Mouse (Mus musculus): ENCODE measurements at regions not wholly inside any gene's neighbourhood (a gene's known extent, or its start where the extent isn't known, plus 50 kb on each side); places are given as distances from the start of the nearest gene placed in this dataset.
"Not testable (repeated sequence)": the region's sequence is repeated elsewhere in the genome, so short reads cannot be mapped to it uniquely, and the experiment has no call there.

DNA sequence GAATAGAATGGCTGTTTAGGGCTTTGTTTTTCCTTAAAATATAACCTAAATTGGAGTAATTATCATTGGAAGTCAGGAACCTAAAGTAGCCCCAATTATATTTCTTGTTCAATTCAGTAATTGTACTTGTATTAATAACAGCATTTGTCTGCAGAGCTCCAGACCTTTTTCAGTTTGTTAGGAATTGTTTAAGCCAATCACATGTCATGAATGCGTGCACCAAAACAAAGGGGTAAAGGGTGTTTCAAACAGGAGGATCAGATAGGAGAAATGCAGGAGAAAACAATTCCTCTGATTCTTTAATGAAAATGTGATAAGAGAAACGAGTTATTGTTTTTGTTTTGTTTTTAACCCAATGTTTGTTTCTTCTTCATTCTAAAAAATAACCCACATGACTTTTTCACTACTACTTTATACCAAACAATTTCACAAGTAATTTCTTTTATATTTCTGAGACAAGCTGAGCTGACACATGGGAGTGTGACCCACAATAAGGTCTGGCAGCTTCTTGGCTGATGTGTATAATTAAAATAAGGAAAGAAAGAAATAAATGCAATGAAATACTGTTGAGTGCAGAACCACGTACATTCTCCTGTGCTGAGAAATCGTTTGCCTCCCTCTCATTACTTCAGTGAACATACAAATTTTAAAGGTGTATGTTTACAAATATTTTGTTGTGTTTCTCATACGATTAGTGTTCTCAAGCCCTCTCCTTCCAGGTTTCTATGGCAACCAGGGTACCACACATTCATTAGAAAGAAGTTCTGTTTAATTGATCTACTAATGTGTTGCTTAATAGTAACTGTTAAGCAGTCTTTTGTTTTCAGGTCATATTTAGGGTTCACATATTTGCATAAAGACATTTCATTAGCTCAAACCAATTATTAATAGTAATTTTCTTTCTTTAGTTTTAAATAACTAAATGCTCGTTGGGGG, 397.7 kb downstream of the Isl1 start:
- no peak for DNase-seq (ENCODE audit: low read depth, low spot score)

DNA sequence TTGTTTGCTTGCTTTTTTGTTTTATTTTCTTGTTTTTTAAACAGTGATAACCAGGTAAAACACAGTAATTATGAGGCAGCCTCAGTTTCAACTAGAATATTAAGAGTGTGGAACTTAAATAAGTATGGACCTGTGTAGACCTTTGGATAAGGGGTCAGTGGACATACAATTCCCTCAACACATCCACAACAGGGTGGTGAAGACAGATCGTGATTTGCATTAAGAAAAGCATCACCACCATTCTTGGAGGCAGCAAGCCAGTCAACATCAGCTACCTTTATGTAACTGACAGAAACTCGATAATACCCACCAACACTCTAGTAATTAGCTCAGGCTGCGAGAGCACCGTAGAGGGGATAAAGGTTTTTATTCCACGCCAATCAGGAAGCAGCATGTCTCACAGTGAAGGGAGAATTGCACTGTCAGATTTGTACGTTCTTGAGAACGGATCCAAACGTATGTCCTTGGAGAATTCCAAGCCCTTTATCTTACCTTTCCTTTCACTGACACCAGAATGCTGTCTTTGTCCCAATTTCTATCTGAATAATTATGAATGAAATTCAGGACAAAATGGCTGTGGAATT, 398.5 kb downstream of the Isl1 start:
- no peak for DNase-seq (ENCODE audit: low read depth, low spot score)

DNA sequence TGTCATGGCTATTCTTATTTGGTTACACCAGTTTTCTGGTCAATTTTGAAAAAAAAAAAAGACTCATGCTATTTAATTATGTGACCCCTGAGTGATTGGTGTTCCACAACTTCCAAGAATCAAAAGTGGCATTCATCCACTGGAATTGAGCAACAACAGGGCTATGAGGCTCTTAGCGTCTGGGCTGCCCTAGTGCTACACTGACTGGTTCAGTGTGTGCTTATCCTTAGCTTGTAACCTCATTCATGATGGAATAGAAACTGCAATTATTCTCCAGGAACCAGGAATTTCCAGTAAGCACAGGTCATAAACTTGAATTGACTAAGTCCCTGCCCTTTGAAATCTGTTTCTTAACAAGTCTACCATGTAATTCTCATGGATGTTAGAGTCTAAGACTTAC, 428.9 kb downstream of the Isl1 start:
- no peak for DNase-seq (ENCODE audit: low read depth, low spot score)

- DNase-seq (ENCODE audit: low read depth, low spot score) = no peak
Observed at GRCm38 (mm10) chr13:115860480-115860879, 449.0 kb downstream of the Isl1 start.

DNA sequence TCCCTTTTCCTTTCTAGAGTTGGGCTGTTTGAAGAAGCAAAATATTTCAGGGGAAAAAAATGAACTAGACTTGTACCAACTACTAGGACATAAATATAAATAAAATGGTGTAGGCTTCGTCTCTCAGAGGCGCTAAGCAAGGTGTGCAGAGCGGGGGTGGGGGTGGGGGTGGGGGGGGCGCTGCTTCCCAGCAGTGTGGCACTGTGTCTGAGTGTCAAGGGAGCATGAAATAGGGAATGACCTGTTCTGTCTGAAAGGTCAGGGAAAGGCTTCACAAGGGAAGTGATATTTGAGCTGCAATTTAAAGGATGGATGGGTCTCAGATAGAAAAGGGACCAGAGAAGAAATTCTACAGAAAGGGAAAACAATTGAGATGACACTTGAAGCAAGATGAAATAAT, 452.9 kb downstream of the Isl1 start:
- DNase-seq (ENCODE audit: low read depth, low spot score) = no peak

GRCm38 (mm10) chr13:115852689-115853356, 456.7 kb downstream of the Isl1 start:
- no peak for DNase-seq (ENCODE audit: low read depth, low spot score)

DNA sequence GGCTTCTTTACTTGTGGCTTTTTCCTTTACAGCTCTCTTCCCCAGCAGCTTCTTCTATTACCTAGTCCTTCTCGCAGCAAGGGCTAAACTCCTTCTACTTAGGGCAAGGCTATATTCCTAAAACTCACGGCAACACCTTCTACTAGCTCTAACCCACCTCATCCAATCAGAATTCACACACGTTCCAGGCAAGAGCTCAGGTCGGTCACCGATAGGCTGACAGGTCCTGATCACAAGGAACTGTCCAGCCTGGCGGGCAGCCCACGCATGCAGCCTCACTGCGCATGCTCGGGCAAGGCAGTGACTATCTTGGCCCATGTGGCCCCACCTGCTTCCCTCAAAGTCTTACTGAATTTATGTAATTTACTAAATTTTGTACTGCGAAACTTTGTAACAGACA, 466.4 kb downstream of the Isl1 start:
- no peak for DNase-seq (ENCODE audit: low read depth, low spot score)

- DNase-seq (ENCODE audit: low read depth, low spot score) = no peak
Observed at GRCm38 (mm10) chr13:115836203-115836768, 473.2 kb downstream of the Isl1 start.

DNA sequence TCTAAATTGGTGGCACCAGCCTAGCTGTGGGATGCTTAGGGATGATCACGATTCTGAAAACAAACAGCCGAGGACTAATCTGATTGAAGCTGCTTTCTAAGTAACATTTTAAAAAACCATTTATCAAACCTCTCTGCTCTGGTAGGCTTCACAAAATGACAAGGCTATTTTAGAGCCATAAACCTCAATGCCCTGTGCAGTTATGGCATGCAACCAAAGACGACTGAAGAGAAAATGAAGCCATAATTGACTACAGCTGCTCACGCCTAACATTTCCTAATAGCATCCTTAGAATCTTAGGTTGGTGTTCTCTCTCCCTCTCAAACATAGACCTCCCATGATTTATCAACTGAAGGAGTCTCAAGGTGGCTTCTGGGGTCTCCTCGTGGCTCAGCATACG, 484.3 kb downstream of the Isl1 start:
- DNase-seq (ENCODE audit: low read depth, low spot score) = no peak

GRCm38 (mm10) chr13:115822527-115822926, 487.0 kb downstream of the Isl1 start:
- DNase-seq (ENCODE audit: low read depth, low spot score) = no peak

- no peak for DNase-seq (ENCODE audit: low read depth, low spot score)
Observed at GRCm38 (mm10) chr13:115814211-115814610, 495.3 kb downstream of the Isl1 start.

DNA sequence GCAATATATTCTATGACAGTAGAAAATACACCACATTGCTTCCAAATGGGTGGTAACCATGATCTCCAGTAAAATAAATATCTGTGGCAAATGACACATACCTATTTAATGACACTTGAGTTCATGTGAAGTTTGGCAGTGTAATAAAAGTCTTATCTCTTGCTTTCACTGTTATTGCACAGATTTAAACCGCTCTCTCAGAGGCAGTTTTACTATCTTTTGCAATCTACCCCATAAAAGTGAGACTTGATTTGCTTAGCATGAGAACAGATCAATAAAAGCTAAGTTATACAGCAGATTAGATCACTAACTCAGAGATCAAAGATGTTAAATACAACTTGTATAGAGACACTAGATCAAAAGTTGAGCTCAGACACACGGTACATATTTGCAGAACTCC, 510.2 kb downstream of the Isl1 start:
- no peak for DNase-seq (ENCODE audit: low read depth, low spot score)

DNA sequence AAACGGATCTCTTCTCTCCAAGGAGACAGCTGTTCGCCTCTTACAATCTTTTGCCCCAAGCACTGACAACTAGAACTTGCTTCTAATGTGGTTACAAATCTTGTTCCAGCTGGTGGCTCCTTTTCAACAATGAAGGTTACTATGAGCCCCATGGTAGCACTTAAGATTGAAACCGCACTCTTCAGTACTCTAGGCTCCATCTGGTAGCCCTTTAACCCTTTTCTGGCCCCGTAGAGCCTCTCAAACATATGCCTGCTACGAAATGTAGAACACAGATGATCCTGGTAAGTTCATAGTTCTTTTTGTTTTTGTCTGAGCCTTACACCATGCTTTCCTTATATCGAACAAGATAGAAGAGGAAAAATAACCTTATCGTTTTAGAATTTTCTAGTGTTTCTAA, 558.2 kb downstream of the Isl1 start:
- DNase-seq (ENCODE audit: low read depth, low spot score) = no peak

- DNase-seq (ENCODE audit: low read depth, low spot score) = not testable (repeated sequence)
Observed at GRCm38 (mm10) chr13:115742080-115742479, 567.4 kb downstream of the Isl1 start.

- DNase-seq (ENCODE audit: low read depth, low spot score) = no peak
Observed at GRCm38 (mm10) chr13:115727986-115728385, 581.5 kb downstream of the Isl1 start.

GRCm38 (mm10) chr13:115725356-115725952, 584.0 kb downstream of the Isl1 start:
- no peak for DNase-seq (ENCODE audit: low read depth, low spot score)

DNA sequence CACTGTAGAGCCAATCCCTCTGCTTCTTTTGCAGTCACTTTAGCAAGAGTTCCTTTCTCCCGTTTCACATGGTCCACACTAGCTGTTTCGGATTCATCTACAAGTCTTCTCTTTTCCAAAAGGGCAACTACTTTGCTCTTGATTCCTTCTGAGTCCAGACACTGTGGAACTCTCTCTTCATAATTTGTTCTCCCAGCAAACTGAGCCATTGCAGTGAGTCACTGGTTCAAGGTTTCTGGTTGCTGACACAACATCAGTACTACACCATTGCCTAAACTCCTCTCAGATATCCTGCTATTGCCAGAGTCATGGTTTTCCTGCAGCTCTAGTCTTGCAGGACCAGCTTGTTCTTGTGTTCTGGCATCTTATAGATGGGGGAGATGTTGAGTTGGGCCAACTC, 590.2 kb downstream of the Isl1 start:
- no peak for DNase-seq (ENCODE audit: low read depth, low spot score)

DNA sequence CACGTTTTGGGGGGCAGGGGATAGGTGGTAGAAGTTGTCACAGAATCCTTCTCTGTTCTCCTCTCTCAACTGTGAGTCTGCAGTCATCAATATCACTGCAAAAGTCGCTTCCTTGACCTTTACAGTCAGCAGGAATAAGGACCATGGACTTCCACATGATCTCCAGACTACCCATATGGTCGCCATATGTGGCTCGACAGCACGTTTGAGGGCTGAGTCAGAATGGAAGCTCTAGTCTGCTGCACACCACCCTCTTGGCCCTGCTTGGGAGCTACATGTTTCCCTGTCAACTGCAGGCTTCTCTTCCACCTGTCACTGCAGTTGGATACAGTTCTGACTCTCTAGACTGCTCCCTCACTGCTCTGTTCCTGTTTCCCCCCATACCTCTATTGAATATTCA, 590.6 kb downstream of the Isl1 start:
- DNase-seq (ENCODE audit: low read depth, low spot score) = no peak

DNA sequence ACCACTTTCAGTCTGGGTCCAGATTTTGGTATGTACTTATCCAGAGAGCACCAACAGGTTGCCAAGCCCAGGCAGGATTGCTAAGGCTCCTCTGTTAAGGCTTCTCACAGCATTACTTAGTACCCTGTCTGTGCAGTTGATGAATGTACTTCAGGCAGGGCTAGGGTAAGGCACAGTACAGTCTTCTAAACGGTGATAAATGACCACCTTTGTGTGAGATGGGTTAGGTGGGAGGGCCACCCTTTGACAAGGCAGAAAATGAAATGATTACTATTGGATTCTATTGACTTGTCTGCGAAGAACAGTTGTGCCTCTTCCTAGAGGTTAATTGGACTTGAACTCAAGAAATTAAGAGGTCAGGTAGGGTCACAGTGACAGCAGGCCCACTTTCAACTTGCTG, 594.4 kb upstream of the Itga1 start:
- DNase-seq (ENCODE audit: low read depth, low spot score) = no peak

GRCm38 (mm10) chr13:115687426-115687825, 585.7 kb upstream of the Itga1 start:
- no peak for DNase-seq (ENCODE audit: low read depth, low spot score)

DNA sequence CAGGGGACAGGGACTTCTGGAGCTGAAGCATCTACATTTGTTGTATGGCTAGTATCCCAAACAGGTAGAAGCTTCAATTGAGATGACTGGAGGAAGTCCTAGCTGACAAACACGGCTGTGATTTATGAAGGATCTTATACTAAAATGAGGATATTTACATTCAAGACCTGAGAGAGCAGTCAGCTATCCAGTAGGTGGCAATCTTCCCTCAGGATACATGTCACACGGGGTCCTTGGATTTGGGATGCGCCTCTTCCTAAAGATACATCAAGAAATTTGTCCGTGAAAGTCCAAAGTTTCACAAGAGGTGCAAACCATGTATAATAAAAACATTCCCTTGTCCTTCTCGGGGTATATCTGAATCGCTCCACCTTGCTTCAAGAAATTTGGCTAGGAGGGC, 577.8 kb upstream of the Itga1 start:
- DNase-seq (ENCODE audit: low read depth, low spot score) = no peak

DNA sequence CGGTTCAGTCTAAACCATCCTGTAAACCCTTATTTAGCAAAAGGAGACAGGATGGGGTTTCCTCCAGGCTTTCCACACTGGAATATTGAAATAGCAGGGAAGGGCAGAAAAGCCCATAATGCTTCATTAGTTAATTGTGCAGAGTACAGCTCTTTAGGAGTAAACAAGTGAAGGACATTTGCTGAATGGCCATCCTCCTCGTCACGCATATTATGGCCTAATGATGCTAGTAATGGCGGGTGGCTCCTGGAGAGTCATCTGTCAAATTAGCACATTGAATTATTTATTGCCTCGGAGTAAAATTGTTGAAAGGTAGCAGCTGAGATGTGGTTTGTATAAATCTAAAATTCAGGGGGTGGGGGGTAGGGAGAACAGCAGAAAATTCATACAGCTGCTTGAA, 575.1 kb upstream of the Itga1 start:
- no peak for DNase-seq (ENCODE audit: low read depth, low spot score)

Data from CD4-positive helper T cell, adult 2 months (primary cell).